Mouse (Mus musculus): ENCODE measurements at regions not wholly inside any gene's neighbourhood (a gene's known extent, or its start where the extent isn't known, plus 50 kb on each side); places are given as distances from the start of the nearest gene placed in this dataset.
"Not testable (repeated sequence)": the region's sequence is repeated elsewhere in the genome, so short reads cannot be mapped to it uniquely, and the experiment has no call there.

DNA sequence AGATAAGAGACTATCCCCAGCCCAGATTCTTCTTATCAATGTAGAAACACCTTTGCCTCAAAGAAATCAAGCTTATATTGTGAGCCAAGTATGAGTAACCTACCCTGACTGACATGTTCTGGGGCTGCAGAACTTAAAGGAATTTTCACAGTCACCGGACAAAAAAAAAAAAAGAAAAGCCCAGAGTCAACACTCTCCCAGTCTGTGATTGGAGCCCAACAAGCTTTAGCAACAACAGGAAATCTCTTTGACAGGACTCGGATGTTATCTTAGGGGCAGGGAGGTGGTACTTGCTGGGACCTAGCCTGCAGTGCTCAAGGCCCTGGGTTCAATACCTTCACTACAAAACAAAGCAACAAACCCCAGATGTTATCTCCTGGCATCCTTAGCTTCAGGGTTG is 114.2 kb downstream of the Nectin1 start:
- no peak for DNase-seq (ENCODE audit: low spot score)

- no peak for DNase-seq (ENCODE audit: low spot score)
Observed at GRCm38 (mm10) chr9:43858761-43859160, 115.0 kb downstream of the Nectin1 start.

DNA sequence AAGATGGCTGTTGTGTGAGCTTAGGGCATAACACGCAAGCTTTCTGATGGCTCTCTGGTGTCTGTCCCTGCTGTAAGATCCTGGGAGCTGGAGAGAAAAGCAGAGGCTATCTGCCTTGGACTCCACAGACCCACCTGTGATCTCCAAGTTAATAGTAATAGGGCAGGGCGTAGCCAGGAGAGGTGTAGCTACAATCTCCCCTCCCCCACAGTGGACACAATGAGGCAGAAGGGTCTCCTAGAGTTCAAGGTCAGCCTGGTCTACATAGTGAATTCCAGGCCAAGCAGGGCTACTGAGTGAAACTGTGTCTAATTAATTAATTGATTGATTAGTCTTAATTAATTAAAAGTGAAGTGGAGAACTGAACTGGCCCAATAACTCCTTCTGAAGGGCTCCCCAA is 116.5 kb downstream of the Nectin1 start:
- no peak for DNase-seq (ENCODE audit: low spot score)

DNA sequence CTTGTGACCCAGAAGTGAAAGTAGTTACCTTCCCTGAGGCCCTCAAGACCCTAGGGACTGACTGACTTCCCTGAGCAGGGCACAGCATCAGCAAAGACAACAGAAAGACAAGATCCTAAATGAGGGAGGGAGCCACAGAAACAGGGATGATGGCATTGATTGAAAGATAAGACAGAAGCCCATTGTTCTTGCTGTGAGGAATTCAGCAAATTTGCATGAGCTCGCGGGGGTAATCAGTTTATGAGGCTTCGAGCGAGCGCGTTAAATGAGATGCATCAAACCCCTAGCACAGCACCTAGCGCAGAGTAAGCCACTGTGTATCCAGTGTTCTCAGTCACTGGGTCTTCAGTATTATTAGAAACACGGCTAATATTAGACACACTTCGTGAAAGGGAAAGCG is 117.6 kb downstream of the Nectin1 start:
- DNase-seq (ENCODE audit: low spot score): no peak

GRCm38 (mm10) chr9:43862034-43862433 is 118.2 kb downstream of the Nectin1 start:
- DNase-seq (ENCODE audit: low spot score): not testable (repeated sequence)

DNA sequence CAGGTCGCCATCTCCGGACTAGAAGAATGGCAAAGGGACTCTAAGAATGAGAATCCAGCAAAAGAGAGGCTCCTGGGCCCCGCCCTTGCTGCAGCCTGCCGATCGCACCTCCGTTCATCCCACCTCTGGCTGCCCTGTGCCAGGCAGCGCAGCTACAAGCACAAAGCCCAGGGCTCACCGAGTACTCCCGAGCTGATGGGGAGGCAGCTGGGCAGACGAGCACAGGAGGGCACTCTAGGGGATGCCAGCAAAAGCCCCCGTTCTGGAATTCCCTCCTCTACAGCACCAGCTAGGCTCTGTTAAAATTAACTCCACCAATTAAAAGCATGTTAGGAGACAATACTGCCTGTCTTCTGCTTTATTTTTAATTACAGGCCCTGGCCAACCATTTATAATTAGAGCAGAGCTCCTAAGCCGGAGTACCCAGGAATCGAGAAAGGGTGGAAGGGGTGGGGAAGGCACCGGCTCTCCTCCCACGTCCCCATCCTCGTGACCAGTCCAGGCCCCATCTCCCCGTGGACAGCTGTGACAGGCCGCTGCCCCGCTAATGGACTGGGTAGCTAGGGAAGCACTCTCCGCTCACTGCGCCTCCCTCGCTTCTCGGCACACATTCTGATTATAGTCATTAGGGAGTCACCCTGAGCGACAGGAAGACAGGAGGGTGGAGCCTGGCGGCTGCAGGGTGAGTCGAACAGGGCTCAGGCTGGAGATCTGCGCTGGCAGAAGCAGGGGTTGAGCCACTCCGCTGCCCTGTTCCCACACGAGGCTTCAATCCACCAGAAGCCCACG is 120.0 kb downstream of the Nectin1 start:
- DNase-seq (ENCODE audit: low spot score): peak; percentile 9

GRCm38 (mm10) chr9:43866802-43867201 is 123.0 kb downstream of the Nectin1 start:
- no peak for DNase-seq (ENCODE audit: low spot score)

GRCm38 (mm10) chr9:43873841-43874240 is 130.1 kb downstream of the Nectin1 start:
- no peak for DNase-seq (ENCODE audit: low spot score)

DNA sequence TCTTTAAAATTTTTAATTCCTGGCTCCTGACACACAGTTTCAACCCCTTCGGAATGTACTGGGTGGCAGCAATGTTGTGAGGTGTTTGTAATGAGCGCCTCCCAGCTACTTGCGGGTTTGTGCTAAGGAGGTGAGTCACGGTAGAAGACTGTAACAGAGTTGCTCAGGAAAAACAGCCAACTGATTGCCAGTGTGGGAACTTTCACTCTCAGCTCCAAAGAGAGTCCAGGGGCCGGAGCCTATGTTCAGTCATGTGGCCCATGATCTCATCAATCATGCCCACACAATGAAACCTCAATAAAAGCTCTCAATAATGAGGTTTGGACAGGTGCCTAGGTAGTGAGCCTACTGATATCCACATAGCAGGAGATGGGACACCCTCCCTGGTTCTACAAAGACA is 130.5 kb downstream of the Nectin1 start:
- no peak for DNase-seq (ENCODE audit: low spot score)

GRCm38 (mm10) chr9:43879220-43879968 is 135.6 kb downstream of the Nectin1 start:
- DNase-seq (ENCODE audit: low spot score): no peak

GRCm38 (mm10) chr9:43879969-43880396 is 136.2 kb downstream of the Nectin1 start:
- DNase-seq (ENCODE audit: low spot score): no peak

DNA sequence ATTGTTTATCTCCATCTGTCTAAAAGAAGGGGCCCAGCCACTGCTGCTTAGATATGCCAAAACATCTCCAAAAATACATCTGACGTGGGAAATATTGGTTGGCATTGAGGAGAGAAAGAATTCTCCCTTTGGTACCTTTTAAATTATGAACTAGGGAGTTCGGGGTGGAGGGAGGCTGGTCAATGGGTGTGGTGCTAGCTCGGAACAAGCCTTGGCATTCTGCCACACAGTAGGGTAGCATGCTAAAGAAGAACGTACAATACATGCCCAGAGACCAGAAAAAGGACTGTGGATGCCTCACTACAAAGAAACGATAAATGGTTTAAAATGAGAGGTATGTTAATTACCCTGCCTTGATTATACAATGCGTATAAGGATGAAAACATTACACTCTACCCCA is 149.3 kb downstream of the Nectin1 start:
- no peak for DNase-seq (ENCODE audit: low spot score)

- no peak for DNase-seq (ENCODE audit: low spot score)
Observed at GRCm38 (mm10) chr9:43899239-43899638, 143.9 kb upstream of the Thy1 start.

GRCm38 (mm10) chr9:43908325-43908724 is 134.9 kb upstream of the Thy1 start:
- DNase-seq (ENCODE audit: low spot score): no peak

DNA sequence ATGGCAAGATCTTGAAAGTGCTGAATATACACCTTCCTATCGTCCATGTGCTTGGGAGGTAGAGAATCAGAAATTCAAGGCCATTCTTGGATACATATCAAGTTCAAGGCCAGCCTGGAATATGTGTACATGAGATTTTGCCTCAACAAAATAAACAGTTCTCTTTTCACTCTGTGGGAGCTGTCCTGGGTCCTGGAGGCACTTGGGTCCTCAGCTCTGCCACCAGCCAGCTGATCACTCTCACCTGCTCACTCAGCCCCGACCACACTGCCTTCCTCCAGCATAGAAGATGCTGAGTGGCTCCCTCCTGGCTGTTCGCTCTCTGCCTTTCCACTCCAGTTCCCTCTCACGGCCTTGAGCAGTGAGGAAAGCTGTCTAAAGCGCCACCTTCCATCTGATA is 128.2 kb upstream of the Thy1 start:
- no peak for DNase-seq (ENCODE audit: low spot score)

DNA sequence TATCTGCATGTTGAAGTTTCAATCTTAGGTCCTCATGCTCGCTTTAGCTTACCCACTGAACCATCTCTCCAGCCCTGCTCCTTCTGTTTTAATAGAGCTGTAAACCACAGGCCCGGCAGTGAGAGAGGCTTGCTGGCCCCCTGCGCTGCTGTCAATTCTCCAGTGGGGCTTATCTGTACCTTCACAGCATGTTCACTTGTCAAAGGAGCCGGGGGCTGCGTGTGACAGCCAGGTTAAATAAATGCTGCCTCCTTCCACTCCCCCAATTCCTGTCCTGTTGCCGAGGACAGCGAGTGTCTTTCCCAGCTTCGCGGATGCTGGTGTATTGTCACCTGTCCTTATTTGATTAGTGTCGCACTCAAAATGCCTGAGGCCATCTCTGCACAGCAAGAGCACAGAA is 125.7 kb upstream of the Thy1 start:
- no peak for DNase-seq (ENCODE audit: low spot score)

DNA sequence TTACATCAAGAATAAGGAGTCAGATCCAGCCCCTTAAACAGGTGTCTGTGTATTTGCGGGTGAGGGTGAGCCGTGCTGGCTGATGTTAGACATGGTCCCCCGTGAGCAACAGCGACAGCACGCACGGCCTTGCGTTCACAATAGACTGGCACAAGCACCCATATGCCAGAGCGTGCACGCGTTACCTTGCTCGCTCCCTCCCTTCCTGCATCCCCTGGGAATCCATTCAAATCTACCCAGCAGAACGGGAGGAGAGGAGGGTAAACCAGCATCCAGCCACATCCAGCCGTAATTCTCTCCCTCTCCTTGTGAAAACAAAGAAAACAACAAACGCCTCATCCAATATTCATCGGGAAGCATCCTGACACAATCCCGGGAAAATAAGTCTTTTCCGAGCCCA is 124.2 kb upstream of the Thy1 start:
- DNase-seq (ENCODE audit: low spot score): no peak

DNA sequence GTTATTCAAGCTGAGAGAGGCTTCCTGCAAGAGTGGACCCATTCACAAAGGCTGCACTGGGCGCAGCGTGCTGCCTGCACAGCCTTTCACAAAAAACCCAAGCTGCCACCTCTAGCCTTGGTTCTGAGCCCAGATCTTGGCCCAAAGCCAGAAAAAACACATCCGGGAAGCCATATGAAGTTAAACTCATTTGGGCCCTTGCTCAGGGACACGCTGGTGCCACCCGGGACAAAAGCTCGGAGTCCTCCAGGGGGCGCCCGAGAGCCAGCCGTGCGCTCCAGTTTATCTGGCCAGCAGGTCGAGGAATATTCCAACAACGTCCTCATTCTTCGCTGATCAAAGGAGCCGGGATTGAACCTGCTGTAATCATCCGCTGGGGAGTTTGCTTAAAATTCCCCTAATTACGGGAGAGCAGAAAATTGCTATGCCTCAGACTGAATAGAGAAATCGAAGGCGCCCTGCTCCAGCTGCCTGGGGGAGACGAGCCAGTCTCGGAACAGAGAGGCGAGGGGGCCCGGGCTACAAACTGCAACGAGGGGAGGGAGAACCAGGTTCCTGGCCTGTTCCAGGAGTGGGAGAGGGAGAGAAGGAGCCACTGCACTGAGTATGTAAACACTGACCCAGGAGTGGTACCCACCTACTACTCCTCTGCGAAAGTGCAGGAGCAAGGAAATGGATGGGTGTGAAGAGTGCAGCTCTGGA is 123.0 kb upstream of the Thy1 start:
- peak; percentile 47 for DNase-seq (ENCODE audit: low spot score)

DNA sequence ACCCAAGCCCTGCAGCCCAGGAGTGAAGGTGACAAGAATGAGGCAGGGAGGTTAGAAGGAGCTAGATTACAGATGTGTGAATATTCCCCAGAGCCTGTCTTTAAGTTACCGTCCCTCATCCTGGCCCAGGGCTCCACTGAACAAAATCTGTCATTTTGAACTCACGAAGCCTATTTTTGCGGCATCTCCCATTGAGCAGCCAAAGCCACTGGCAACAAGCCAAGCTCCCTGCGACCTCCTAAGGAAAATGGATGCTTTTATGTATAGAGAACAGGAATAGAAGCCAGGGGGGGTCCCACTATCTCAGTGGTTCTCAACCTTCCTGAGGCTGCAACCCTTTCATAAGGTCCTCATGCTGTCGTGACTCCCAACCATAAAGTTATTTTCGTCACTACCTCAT is 121.0 kb upstream of the Thy1 start:
- no peak for DNase-seq (ENCODE audit: low spot score)

DNA sequence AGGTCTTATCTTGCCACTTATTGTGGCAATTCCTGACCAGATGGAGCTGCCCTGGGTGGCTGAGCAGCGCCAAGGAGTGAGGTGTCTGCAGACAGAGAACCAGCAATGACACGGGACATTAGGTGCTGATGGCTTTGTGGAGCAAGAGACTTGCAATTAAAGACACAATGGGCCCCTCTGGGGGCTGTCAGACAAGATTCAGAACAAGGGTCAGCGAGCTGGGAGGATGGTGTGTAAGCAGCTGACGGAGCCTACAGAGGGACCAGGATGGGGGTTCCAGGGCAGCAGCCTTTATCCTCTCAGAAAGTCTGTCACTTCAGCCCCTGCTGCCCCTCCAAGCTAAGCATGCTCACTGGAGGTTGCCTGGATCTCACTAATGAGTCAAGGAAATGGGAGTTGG is 120.1 kb upstream of the Thy1 start:
- DNase-seq (ENCODE audit: low spot score): no peak

GRCm38 (mm10) chr9:43924795-43925194 is 118.4 kb upstream of the Thy1 start:
- DNase-seq (ENCODE audit: low spot score): no peak

DNA sequence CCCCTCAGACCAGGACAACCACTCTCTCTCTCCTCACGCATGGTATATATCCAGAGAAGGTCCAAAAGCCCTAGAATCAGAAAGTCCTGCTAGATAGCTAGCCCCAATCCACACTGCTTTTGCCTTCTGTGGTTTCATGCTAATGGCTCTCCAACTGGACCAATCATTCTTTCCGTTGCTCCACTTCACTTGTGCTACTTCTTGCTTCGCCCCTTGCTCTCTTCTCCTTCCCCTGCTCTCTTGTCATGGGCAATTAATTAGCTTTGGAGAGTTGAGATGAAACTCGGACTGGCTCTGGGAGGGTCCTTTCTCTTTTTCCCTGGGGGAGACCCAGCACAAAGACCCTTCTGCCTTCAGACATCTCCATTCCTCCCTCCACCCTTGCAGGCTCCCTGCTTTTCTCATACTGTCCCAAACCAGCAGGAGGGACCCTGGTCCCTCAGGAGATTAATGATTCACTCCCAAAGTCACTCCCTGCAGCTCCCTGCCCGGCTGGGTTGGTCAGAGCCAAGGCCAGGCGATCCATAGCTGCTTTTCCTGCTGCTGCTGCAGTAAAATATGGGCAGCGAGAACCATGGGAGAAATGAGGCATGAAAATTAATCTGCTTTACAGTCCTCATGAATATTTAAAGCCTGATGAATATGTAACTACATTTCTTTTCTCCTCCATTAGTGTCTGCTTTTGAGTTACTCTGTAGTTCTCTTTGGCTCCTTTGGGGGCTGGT is 113.7 kb upstream of the Thy1 start:
- DNase-seq (ENCODE audit: low spot score): no peak

Measured in lung, postnatal 25 days (tissue).